Mouse (Mus musculus) kidney, postnatal 0 days (tissue): ENCODE data around the gene Nfia. TPM values are rescaled to one million over a fixed set of nuclear protein-coding genes. Genes with fewer than 3 reads are reported as not detected.

Experiments used
- ATAC-seq: fragments of 200-750 bp; cut with Nextera tagmentation; replicated peaks from 2 replicates; pipeline ENCODE4 v1.8.0; 2017; ENCODE audit warnings: low read depth, moderate number of reproducible peaks, moderate TSS enrichment, moderate library complexity; ENCODE audit not compliant: low FRiP score
- DNase-seq: peaks from one replicate; pipeline ENCODE4 v3.0.0-alpha.2; 2016; ENCODE audit warnings: low spot score
- H3K27ac ChIP-seq: fragments of 300-500 bp; sonication (generic); 2 replicates; pipeline ENCODE4 v1.5.1; 2014; ENCODE audit warnings: mild to moderate bottlenecking
- H3K27me3 ChIP-seq: fragments of 300-500 bp; sonication (generic); 2 replicates; pipeline ENCODE4 v1.6.1; 2014; ENCODE audit warnings: low read length, mixed read lengths; ENCODE audit not compliant: insufficient read depth
- H3K36me3 ChIP-seq: fragments of 300-500 bp; sonication (generic); 2 replicates; pipeline ENCODE4 v1.6.1; 2014; ENCODE audit warnings: low read length, mixed read lengths; ENCODE audit not compliant: insufficient read depth
- H3K4me1 ChIP-seq: fragments of 300-500 bp; sonication (generic); replicated peaks from 2 replicates; pipeline ENCODE4 v1.6.1; 2014; ENCODE audit warnings: antibody characterized with exemption, low read length, mixed read lengths; ENCODE audit not compliant: insufficient read depth
- H3K4me2 ChIP-seq: fragments of 300-500 bp; sonication (generic); 2 replicates; pipeline ENCODE4 v1.6.1; 2014; ENCODE audit warnings: mild to moderate bottlenecking, low read length, moderate library complexity, mixed read lengths
- H3K4me3 ChIP-seq: fragments of 300-500 bp; sonication (generic); replicated peaks from 2 replicates; pipeline ENCODE4 v1.5.1; 2014; ENCODE audit warnings: low read depth, low read length
- H3K9ac ChIP-seq: fragments of 300-500 bp; sonication (generic); 2 replicates; pipeline ENCODE4 v1.6.1; 2014; ENCODE audit warnings: low read depth, low read length
- H3K9me3 ChIP-seq: fragments of 300-500 bp; sonication (generic); replicated peaks from 2 replicates; pipeline ENCODE4 v1.6.1; 2016; ENCODE audit warnings: low read length, inconsistent platforms, mixed read lengths
- CTCF ChIP-seq: IDR thresholded peaks from 2 replicates; pipeline ENCODE4 v1.5.1; 2016; ENCODE audit warnings: antibody characterized with exemption, low read depth, mild to moderate bottlenecking, moderate library complexity
- WGBS: fragments of 180-500 bp; shearing (Covaris S2); extraction: QIAGEN DNeasy Blood & Tissue Kit; methylation state at CpG from one replicate; pipeline ENCODE4 v1.1.7; 2014; 5-methylcytosine and 5-hydroxymethylcytosine counted together
- polyA plus RNA-seq: library from polyadenylated mRNA; unstranded; fragments of >200 nt; fragmentation: Nextera tagmentation; extraction: Ambion mirVana; gene quantifications from 2 replicates; pipeline ENCODE4 v1.2.1, GENCODE M21; 2015

Nfia gene
- polyA plus RNA-seq, 1 experiment from 2014 or later = 25.9 TPM

DNA sequence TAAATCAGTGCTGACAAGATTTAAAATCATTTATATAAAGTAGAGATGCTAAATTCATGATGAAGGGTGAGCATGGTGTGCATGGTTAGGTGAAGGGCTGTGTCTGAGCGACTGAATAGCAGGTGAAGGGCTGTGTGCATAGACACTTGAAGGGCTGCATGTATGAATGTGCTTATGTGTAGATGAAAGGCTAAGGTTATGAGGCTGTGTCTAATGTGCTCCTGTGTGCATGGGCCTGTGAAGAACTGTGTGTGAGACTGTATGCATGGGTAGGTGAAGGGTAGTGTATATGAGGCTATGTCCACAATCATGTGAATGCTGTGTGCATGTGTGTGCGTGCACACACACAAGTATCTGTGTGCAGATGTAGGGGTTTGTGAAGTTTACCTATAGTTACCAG lies 34.4 kb downstream of the Nfia start:
- no peak overlapping the region for H3K9ac ChIP-seq
- no peaks in the 10 kb centered on the region for H3K9me3 ChIP-seq
- H3K36me3 ChIP-seq = no peaks in the 10 kb centered on the region
- no peak for TF ChIP-seq CTCF
- H3K27ac ChIP-seq = no peak overlapping the region
- H3K4me1 ChIP-seq = no peaks in the 10 kb centered on the region
- H3K4me3 ChIP-seq = no peak overlapping the region
- H3K27me3 ChIP-seq = no peaks in the 10 kb centered on the region
- no peak overlapping the region for H3K4me2 ChIP-seq
- ATAC-seq = no peak
- 86% methylated on average over 2 of the region's 2 CpGs for WGBS
- DNase-seq = no peak

DNA sequence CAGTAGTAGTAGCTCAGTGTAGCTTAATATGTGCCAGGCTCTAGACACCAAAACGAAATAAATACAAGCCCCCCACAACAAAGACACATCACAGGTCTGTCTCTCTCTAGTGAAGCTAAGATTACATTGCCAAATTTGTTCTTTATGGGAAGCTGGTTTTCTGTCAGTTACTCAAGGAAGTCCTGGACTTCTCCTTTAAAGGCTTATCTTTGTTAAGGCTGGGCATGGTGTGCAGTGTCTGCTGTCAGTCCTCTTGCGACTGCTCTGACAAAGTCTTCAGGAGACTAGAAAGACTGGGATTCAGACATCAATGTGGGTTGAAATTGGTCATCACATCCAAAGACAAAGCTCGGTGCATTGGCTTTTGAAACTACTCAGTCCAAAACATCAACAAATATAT lies 36.4 kb downstream of the Nfia start:
- Histone ChIP-seq H3K4me1 (no peaks in the 10 kb centered on the region), H3K4me3 (no peak overlapping the region), H3K4me2 (no peak overlapping the region), H3K27me3 (no peaks in the 10 kb centered on the region), H3K36me3 (no peaks in the 10 kb centered on the region), H3K9me3 (no peaks in the 10 kb centered on the region), H3K9ac (no peak overlapping the region), H3K27ac (no peak overlapping the region)
- ATAC-seq (no peak), DNase-seq (no peak)
- WGBS = 78% methylated on average over 3 of the region's 3 CpGs
- no peak for TF ChIP-seq CTCF

DNA sequence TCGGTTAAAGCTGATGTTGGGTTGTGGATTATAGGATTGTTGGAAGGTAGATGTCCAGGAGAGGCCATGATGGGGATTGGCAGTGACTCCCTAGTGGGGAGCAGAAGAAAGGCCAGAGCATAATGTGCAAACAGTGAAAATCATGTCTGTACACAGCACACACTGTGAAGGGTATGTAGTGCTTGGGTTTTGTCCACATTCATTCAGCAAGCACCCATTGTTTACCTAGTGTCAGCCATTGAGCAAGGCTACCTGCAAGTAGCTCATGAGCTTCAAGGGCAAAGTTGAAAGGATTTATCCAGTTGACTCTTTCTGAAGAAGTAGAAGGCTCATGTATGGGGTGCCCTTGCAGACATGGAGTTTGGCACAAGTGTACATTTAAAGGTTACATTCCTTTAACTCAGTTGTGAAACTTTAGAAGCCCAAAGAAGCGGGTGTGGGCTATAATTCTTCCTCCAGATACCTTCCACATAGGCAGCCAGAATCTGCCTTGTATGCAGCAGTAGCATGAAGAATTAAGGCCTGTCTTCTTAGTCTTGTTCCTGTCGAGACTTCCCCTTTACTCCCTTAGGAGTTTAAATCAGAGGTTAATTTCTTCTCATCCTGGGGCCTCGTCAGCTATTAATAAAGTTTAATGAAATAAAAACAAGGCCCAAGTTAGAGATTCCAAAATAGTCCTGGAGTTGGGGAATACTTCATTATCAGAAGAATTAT lies 37.2 kb downstream of the Nfia start:
- H3K27ac ChIP-seq = no peak overlapping the region
- peak; percentile 57 for DNase-seq

DNA sequence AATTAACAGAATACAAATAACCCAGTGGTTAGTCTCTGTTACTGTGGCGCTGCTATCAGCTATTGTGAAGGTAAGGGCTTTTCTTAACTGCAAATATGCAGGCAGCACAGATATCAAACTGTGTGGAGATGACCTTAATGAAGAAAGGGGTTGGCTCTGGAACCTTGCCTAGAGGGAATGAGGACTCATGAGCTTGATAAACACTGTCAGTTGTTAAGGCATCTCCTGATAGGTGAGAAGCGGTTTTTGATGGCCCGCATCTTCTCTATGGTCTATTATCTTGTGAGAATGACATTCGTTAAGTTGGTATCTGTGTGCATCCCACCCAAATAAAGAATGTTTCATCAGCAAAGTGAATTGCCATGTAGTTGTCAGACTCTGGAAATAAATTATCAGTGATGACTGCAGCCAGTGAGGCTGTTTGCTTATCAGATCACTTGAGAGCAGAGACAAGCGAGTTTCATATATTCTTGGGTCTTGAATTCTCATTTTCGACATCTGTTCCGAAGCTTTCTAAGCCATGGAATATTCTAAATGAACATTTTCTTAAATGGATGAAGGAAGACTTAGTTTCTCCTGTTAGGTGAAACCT lies 37.9 kb downstream of the Nfia start:
- H3K4me3 ChIP-seq = no peak overlapping the region
- H3K4me2 ChIP-seq = no peak overlapping the region
- ATAC-seq = no peak
- H3K27ac ChIP-seq = no peak overlapping the region
- 80% methylated on average over 7 of the region's 7 CpGs for WGBS
- H3K9ac ChIP-seq = no peak overlapping the region
- no peaks in the 10 kb centered on the region for H3K36me3 ChIP-seq
- DNase-seq = no peak
- no peaks in the 10 kb centered on the region for H3K27me3 ChIP-seq
- TF ChIP-seq CTCF = no peak
- H3K9me3 ChIP-seq = no peaks in the 10 kb centered on the region
- H3K4me1 ChIP-seq = no peaks in the 10 kb centered on the region

More for the DNA sequence above, 37.2 kb downstream of the Nfia start:
- Histone ChIP-seq H3K4me2 (no peak overlapping the region), H3K36me3 (no peaks in the 10 kb centered on the region), H3K4me3 (no peak overlapping the region), H3K4me1 (no peaks in the 10 kb centered on the region), H3K9me3 (no peaks in the 10 kb centered on the region), H3K9ac (no peak overlapping the region), H3K27me3 (no peaks in the 10 kb centered on the region)
- TF ChIP-seq CTCF = no peak
- WGBS = 38% methylated on average over 4 of the region's 4 CpGs
- ATAC-seq = no peak

DNA sequence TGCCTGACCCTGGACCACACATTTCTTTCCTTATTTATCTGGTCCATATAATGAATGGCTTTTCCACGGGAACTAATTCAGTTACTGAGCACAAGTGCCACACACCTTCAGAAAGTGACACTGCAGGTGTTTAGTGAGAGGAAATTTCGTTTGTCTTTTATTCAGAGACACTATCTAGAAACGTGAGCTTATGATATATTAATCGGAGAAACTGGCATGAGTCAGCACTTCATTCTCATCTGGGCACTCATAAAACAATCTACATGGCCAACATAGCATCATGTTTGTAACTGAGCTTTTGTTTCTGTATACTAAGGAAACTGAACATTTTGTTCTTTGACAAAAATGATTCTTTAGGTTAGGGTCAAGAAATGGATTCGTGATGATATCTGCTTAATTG lies 40.5 kb downstream of the Nfia start:
- Histone ChIP-seq H3K4me1 (no peaks in the 10 kb centered on the region), H3K4me3 (no peak overlapping the region), H3K9me3 (no peaks in the 10 kb centered on the region), H3K9ac (no peak overlapping the region), H3K4me2 (no peak overlapping the region), H3K27me3 (no peaks in the 10 kb centered on the region), H3K36me3 (no peaks in the 10 kb centered on the region), H3K27ac (no peak overlapping the region)
- DNase-seq = no peak
- TF ChIP-seq CTCF = no peak
- no peak for ATAC-seq
- 81% methylated on average over 5 of the region's 5 CpGs for WGBS

DNA sequence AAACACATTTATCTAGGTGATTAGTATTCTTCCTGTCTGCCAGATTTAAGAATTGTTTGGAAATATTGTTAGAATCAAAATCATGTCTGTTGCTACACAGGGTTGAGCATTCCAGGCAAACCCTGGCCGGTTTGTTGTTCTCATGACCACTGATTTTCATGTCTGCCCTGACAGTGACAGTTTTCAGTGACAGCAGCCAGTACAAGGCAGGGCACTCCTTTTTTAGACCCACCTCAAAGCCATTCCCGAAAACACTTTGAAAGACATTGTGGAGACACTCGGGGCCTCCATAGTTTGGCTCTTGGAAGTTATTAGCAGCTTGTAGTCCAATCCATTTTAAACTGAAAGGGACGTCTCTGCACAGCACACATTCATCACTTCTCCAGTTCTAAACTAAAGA lies 41.5 kb downstream of the Nfia start:
- Histone ChIP-seq H3K4me3 (no peak overlapping the region), H3K27ac (no peak overlapping the region), H3K4me2 (no peak overlapping the region), H3K9me3 (no peaks in the 10 kb centered on the region), H3K27me3 (no peaks in the 10 kb centered on the region), H3K4me1 (no peaks in the 10 kb centered on the region), H3K9ac (no peak overlapping the region), H3K36me3 (no peaks in the 10 kb centered on the region)
- WGBS = 78% methylated on average over 4 of the region's 4 CpGs
- ATAC-seq (no peak), DNase-seq (no peak)
- TF ChIP-seq CTCF = no peak
